Mouse (Mus musculus) testis, adult 2 months (tissue): ENCODE results near the gene Traf3.

Source experiments
- CTCF ChIP-seq: fragments of 200-500 bp; IDR thresholded peaks from 2 replicates; pipeline ENCODE4 v1.5.1; 2012; ENCODE audit warnings: low read depth, mild to moderate bottlenecking, inconsistent platforms, low read length, moderate library complexity; ENCODE audit not compliant: control insufficient read depth, insufficient read depth, insufficient replicate concordance
- POLR2A ChIP-seq: fragments of 200-500 bp; IDR thresholded peaks from 2 replicates; pipeline ENCODE4 v1.6.1; 2012; ENCODE audit warnings: low read depth, mild to moderate bottlenecking, inconsistent platforms, low read length, moderate library complexity; ENCODE audit not compliant: control insufficient read depth

DNA sequence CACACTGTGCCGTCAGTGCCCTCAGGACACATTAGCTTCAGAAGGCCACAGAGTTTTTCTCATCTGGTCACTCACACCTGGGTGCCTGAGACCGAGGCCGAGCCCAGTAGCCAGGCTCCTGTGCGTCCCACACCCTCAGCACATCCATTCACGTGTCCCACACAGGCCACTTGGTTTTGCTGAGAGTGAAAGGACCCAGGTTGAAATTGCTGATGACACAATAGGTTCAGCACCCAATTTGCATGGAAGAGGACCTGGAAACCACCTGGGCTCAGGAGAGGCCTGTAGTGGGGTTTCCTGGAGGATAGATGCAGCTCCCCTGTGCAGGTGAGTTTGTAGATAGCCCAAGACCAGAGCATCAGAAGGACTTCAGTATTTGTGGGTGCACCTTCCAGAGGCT lies 72.2 kb downstream of the Traf3 start:
- TF ChIP-seq POLR2A (no peak), CTCF (no peak)
